21 mouse cellular contexts compared by ENCODE assay signal in the genomic region with DNA sequence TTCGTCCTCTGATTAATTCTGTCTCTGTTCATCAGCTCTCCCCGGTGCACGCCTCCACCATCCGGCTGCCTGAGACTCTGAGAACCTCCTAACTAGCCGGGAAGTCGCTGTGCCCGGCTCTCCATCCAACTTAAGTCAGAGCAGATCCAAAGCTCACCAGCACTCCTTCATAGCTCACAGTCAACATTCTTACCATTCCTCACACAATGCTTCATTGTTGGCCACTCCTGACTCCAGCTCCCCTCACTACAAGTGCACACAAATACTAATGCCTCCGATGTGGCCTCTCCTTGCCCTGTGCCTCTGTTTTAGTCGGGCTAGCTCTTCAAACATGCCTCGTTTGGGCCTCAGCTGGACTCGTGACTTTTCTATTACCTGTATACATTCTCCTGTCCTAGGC. TPM values are rescaled to one million over a fixed set of nuclear protein-coding genes. Genes with fewer than 3 reads are reported as not detected.
DNase-seq lines count a peak whose midpoint lies in the region; ATAC-seq and TF ChIP-seq lines count a peak whose summit lies in the region.
"Had no signal": no experiment of that assay in that cellular context is flagged by ENCODE, and none has a peak within 500 bp of the region (broad histone marks: within the 10 kb centered on the region; RNA-seq: fewer than 3 reads in every experiment).

No protein-coding gene starts in this region.

- no peak for ATAC-seq in forebrain, embryonic 16.5 days
- ATAC-seq in forebrain, embryonic 13.5 days = no peak
- ATAC-seq in heart, embryonic 16.5 days (replicated peaks; ENCODE audit: extremely low read depth, insufficient read depth, low FRiP score) = peak; percentile 76
- ATAC-seq in Patski = peak; percentile 50

- POLR2A ChIA-PET in Patski (lab: Charles Lee) = no interaction called here

- DNase-seq in heart, adult 18-20 months = no peak
- no peak for DNase-seq in Patski (ENCODE audit: low read depth, low spot score)
- peak; percentile 12 for DNase-seq in lung, postnatal 25 days (ENCODE audit: low spot score)
- no peak for DNase-seq in urinary bladder, postnatal 36 days (ENCODE audit: low spot score in 2 of 2)
- no peak for DNase-seq in cerebellum, adult 11-12 months
- DNase-seq: adrenal gland, postnatal 36 days; cerebellum, adult 9-10 months; right cerebral cortex, postnatal 25 days; thymus, adult 18-20 months had no signal

- H3K4me2 ChIP-seq in forebrain, embryonic 16.5 days (ENCODE audit: low read length) = no peak overlapping the region
- H3K4me2 ChIP-seq in forebrain, embryonic 13.5 days = no peak overlapping the region
- no peak overlapping the region for H3K4me2 ChIP-seq in heart, embryonic 16.5 days (ENCODE audit: low read depth, low read length)
- H3K4me2 ChIP-seq: embryonic facial prominence, embryonic 13.5 days; hindbrain, embryonic 13.5 days; kidney, embryonic 15.5 days; liver, embryonic 11.5 days; midbrain, embryonic 12.5 days; neural tube, embryonic 15.5 days had no signal

- TF ChIP-seq CTCF in Patski (IDR thresholded peaks at IDR 0.05) = no peak

- peaks cover 3% of the 10 kb centered on the region; the same call in 1 of the 2 replicates for H3K36me3 ChIP-seq in forebrain, embryonic 16.5 days (ENCODE audit: control insufficient read depth, insufficient read depth)
- H3K36me3 ChIP-seq in forebrain, embryonic 13.5 days (ENCODE audit: poor library complexity, severe bottlenecking) = no peaks in the 10 kb centered on the region
- H3K36me3 ChIP-seq in heart, embryonic 16.5 days (ENCODE audit: control insufficient read depth, insufficient read depth) = peaks cover 42% of the 10 kb centered on the region
- H3K36me3 ChIP-seq: hindbrain, embryonic 13.5 days; midbrain, embryonic 12.5 days had no signal

- H3K27ac ChIP-seq in forebrain, embryonic 16.5 days (ENCODE audit: low read length) = peak overlapping the region; percentile 86
- H3K27ac ChIP-seq in forebrain, embryonic 13.5 days = no peak overlapping the region; the same call in 1 of the 2 replicates
- H3K27ac ChIP-seq in heart, embryonic 16.5 days (ENCODE audit: low read length) = peak overlapping the region; percentile 12; the same call in 1 of the 2 replicates
- H3K27ac ChIP-seq: embryonic facial prominence, embryonic 13.5 days; hindbrain, embryonic 13.5 days; kidney, embryonic 15.5 days; left cerebral cortex, adult 2 months; limb, embryonic 10.5 days; macrophage; midbrain, embryonic 12.5 days; neural tube, embryonic 15.5 days had no signal

- no peak overlapping the region for H3K9ac ChIP-seq in forebrain, embryonic 16.5 days (replicated peaks; ENCODE audit: low read depth, low read length)
- H3K9ac ChIP-seq in forebrain, embryonic 13.5 days = no peak overlapping the region
- 0 out of 2 replicates have a peak overlapping the region, but pooled peaks have one; percentile 16 for H3K9ac ChIP-seq in heart, embryonic 16.5 days (ENCODE audit: low read length)
- H3K9ac ChIP-seq: embryonic facial prominence, embryonic 13.5 days; hindbrain, embryonic 13.5 days; kidney, embryonic 15.5 days; midbrain, embryonic 12.5 days; neural tube, embryonic 15.5 days had no signal

- 69% methylated on average over 11 of the region's 11 CpGs for WGBS in forebrain, embryonic 16.5 days
- WGBS in forebrain, embryonic 13.5 days = 68% methylated on average over 11 of the region's 11 CpGs
- 40% methylated on average over 11 of the region's 11 CpGs for WGBS in heart, embryonic 16.5 days

- in situ Hi-C loops in Patski (cut with MboI; ENCODE audit: low pct_unique_long_range_greater_than_20kb) = no loop called here

- CTCF ChIA-PET in Patski (lab: Charles Lee) = interaction anchor here (0.9 to 6.2 kb wide), 4 partner anchors 15 to 38 kb away, joined by 3 to 31 read pairs (median 3); no protein-coding TSS in a partner anchor

- H3K9me3 ChIP-seq in forebrain, embryonic 16.5 days (ENCODE audit: control insufficient read depth, low read length) = no peaks in the 10 kb centered on the region
- no peaks in the 10 kb centered on the region for H3K9me3 ChIP-seq in forebrain, embryonic 13.5 days (replicated peaks)
- H3K9me3 ChIP-seq in heart, embryonic 16.5 days (replicated peaks; ENCODE audit: control insufficient read depth, low read length) = no peaks in the 10 kb centered on the region
- H3K9me3 ChIP-seq: embryonic facial prominence, embryonic 13.5 days; hindbrain, embryonic 13.5 days; kidney, embryonic 15.5 days; limb, embryonic 10.5 days; midbrain, embryonic 12.5 days; neural tube, embryonic 15.5 days had no signal

- no peaks in the 10 kb centered on the region for H3K27me3 ChIP-seq in forebrain, embryonic 16.5 days (replicated peaks; ENCODE audit: control insufficient read depth, insufficient read depth, low read length)
- H3K27me3 ChIP-seq in forebrain, embryonic 13.5 days = no peaks in the 10 kb centered on the region
- H3K27me3 ChIP-seq in heart, embryonic 16.5 days (ENCODE audit: control insufficient read depth, insufficient read depth, low read length) = no peaks in the 10 kb centered on the region
- no peaks in the 10 kb centered on the region for H3K27me3 ChIP-seq in Patski
- H3K27me3 ChIP-seq: embryonic facial prominence, embryonic 13.5 days; hindbrain, embryonic 13.5 days; kidney, embryonic 15.5 days; midbrain, embryonic 12.5 days; neural tube, embryonic 15.5 days had no signal

- H3K4me1 ChIP-seq in forebrain, embryonic 16.5 days (replicated peaks; ENCODE audit: control insufficient read depth, insufficient read depth, low read length) = peaks cover 14% of the 10 kb centered on the region
- peaks cover 5% of the 10 kb centered on the region; the same call in 1 of the 2 replicates for H3K4me1 ChIP-seq in forebrain, embryonic 13.5 days
- H3K4me1 ChIP-seq in heart, embryonic 16.5 days (ENCODE audit: control insufficient read depth, insufficient read depth, low read length) = peaks cover 11% of the 10 kb centered on the region
- H3K4me1 ChIP-seq: embryonic facial prominence, embryonic 13.5 days; hindbrain, embryonic 13.5 days; kidney, embryonic 15.5 days; limb, embryonic 10.5 days; midbrain, embryonic 12.5 days; neural tube, embryonic 15.5 days had no signal

- H3K4me3 ChIP-seq in forebrain, embryonic 16.5 days (replicated peaks; ENCODE audit: low read length) = no peak overlapping the region
- H3K4me3 ChIP-seq in forebrain, embryonic 13.5 days = no peak overlapping the region
- H3K4me3 ChIP-seq in heart, embryonic 16.5 days (ENCODE audit: low read length) = no peak overlapping the region
- H3K4me3 ChIP-seq: embryonic facial prominence, embryonic 13.5 days; hindbrain, embryonic 13.5 days; kidney, embryonic 15.5 days; left cerebral cortex, adult 2 months; limb, embryonic 10.5 days; midbrain, embryonic 12.5 days; neural tube, embryonic 15.5 days had no signal

RNA-seq across cellular contexts. Expression of gene Sec24d, which starts 29.4 kb away (rescaled TPM):
- polyA plus RNA-seq in forebrain, embryonic 16.5 days (2015; fragmentation: Nextera tagmentation; extraction: Ambion mirVana) = 20.6 and 27.1 TPM in 2 replicates
- 10.8 and 10.9 TPM in 2 replicates for polyA plus RNA-seq in forebrain, embryonic 13.5 days (2015; fragmentation: Nextera tagmentation; extraction: Ambion mirVana)
- 61.6 and 66.3 TPM in 2 replicates for polyA plus RNA-seq in heart, embryonic 16.5 days (2015; fragmentation: Nextera tagmentation; extraction: Ambion mirVana)
- 10 to 100 TPM; 26.5 to 34.2 TPM for total RNA-seq in heart, adult 18-20 months (2021)
- 36.2 TPM for polyA plus RNA-seq in Patski (2021)

Comparison
In these comparisons a context has a peak if more than half of its experiments do, and no peak if none do; other contexts are left out.
1. ATAC-seq: peak in heart, embryonic 16.5 days (single experiment) and Patski (single experiment); none in forebrain, embryonic 16.5 days (single experiment) and forebrain, embryonic 13.5 days (single experiment).